Mouse (Mus musculus): ENCODE results near the gene Med16.

The Med16 gene

GRCm38 (mm10) chr10:79858416-79859074, 50.2 kb downstream of the Med16 start:
- peak; percentile 46 for DNase-seq

DNA sequence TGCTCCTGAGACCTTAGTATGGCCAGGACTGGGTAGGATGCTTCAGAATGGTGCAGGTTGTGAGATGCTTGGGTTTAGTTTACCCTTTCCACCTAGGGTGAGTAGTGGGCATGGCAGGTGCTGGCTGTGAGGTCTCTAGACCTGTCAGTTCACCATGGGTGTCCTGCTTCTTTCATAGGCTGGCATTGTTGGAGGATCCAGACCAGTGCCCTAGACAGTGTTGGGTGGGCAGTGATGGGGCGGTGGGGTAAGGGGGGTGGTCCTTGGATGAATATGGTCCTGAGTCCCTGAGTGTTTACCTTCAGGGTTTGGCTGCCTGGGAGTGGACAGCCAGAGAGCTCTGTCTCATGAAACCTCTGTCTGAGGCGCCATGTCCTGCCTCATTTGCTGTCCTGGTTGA, 50.8 kb downstream of the Med16 start:
- no peak for DNase-seq

GRCm38 (mm10) chr10:79857452-79857811, 51.3 kb downstream of the Med16 start:
- peak; percentile 61 for DNase-seq

GRCm38 (mm10) chr10:79856704-79857451, 51.8 kb downstream of the Med16 start:
- DNase-seq, result no peak

- DNase-seq, result no peak
These were observed 52.4 kb downstream of the Med16 start for GRCm38 (mm10) chr10:79856280-79856679.

DNA sequence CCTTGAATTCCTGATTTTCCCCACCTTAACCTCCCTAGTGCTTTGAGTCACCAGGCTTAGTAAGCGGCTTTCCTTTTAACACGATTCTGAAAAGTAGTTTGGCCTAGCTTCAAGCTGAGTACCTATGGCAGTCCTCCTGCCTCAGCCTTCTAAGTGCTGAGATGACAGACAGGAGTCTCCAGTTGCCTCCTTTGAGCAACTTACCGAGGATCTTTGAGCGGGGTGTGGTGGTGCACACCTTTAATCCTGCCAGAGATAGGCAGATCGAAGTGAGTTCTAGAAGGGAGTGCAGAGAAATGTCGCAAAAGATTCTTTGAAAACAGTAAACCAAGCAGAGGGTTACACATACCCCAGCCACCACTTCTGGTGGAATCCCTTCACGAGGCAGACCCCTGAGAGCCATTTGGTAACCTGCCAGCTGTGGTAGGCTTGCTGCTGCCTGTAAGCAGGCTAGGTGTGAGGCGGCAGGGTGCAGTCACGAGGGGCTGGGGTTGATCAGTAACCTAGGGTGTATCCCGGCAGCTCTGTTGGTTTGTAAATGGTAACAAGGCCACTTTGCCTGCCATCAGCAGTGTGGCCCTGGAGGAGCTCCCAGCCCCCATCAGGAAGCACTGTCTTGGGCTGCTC, 53.1 kb downstream of the Med16 start:
- DNase-seq, result peak; percentile 47

DNA sequence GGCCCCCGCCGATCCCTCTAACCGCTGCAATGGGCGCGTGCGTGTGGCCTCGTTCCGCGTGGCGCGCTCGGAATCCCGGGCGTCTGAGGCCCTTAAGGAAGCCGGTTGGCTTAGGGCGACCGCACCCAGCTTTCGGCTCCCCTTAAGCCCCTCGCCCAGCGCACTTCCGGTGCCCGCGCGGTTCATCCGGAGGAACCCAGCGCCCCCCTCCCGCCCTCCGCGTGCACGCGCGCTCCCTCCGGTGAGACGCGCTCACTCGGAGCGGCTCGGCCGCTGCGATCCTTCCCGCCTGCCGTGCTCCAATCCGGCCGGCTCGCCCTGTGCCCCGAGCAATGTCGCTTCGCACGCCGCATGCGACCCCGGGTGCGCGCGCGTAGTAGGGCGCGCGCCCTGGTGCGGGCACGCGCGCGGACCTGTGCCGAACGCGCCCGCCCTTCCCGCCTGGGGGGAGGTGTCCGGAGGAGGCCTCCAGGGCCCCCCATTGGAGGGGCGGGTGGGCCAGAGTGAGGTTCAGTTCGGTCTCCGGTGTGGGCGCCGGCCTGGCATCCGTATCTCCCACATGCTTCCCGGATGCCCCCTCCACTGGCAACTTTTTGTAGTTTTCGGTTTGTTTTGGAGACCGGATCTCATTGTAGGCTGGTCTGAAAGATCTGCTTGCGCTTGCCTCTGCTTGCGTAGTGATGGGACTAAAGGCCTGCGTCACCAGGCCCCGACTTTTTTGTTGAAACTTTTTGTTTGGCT, 53.8 kb downstream of the Med16 start:
- DNase-seq, result peak; percentile 89

GRCm38 (mm10) chr10:79853860-79854795, 54.6 kb downstream of the Med16 start, which contains the start of gene Ptbp1:
Gene Ptbp1, plus strand, starts transcription at chr10:79854427.
- peak; percentile 99 for DNase-seq

- DNase-seq, result peak; percentile 73
These were observed 55.3 kb downstream of the Med16 start for GRCm38 (mm10) chr10:79853392-79853791.

DNA sequence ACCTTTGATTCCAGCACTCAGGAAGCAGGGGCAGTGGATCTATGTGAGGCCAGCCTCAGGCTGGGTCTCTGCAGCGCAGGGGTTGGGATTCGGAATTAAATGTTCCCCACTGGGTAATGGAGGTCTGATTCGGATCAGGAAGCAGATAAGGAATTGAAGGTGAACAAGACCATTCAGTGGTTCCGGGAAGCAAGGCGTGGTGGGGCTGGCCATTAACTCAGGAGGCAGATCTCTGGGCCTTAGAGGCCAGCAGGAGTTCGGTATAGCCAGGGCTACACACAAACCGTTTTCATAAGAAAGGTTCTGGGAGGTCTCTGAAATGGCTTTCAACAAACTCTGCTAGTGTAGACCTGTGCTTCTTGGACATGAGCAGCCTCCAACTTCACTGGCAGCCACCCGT, 55.9 kb downstream of the Med16 start:
- DNase-seq, result peak; percentile 16

GRCm38 (mm10) chr10:79852107-79852789, 56.5 kb downstream of the Med16 start:
- DNase-seq, result peak; percentile 54

DNA sequence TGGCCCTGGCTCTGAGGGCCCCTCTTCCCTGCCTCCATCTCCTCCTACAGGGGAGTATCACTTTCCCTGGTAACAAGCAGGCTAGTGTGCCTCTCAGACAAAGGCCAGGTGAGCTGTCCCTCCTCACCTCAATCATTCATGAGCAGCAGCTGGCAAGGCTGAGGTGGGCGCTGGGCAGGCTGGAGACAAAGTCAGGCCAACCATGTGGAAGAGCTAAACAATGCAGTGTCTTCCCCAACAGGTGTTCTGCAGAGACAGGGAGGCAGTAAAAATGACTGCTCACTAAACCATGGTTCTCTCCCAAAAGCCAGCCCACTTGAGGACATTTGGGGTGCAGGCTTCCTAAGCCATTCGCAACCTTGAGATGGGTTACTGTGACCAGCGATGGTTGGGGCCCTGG, 57.1 kb downstream of the Med16 start:
- no peak for DNase-seq

- DNase-seq, result peak; percentile 66
These were observed 58.6 kb downstream of the Med16 start for GRCm38 (mm10) chr10:79849941-79850628.

GRCm38 (mm10) chr10:79846553-79846952, 62.2 kb downstream of the Med16 start:
- DNase-seq, result no peak

Measured in thymus, postnatal 14 days (tissue).